Mouse (Mus musculus) ES-Bruce4 (cell line): ENCODE data around the gene Speer4d.
"Not testable (repeated sequence)": the region's sequence is repeated elsewhere in the genome, so short reads cannot be mapped to it uniquely, and the experiment has no call there.

Experiments
- CTCF ChIP-seq: IDR thresholded peaks from one replicate; pipeline ENCODE4 v1.8.1; 2011; ENCODE audit warnings: low read depth, low read length
- POLR2A ChIP-seq: IDR thresholded peaks from one replicate; pipeline ENCODE4 v1.8.1; 2011; ENCODE audit warnings: low read length; ENCODE audit not compliant: insufficient read depth

GRCm38 (mm10) chr5:15645707-15646106 lies 26.8 kb downstream of the Speer4d start:
- not testable (repeated sequence) for TF ChIP-seq CTCF, POLR2A
